Comparison of ENCODE assay signal across 8 mouse cellular contexts in genomic region chr4:33188164-33188563, GRCm38 (mm10). TPM values are rescaled to one million over a fixed set of nuclear protein-coding genes. Genes with fewer than 3 reads are reported as not detected.
A peak's percentile ranks its signal among the peaks of the same experiment; 100 is the strongest.
DNase-seq lines count a peak whose midpoint lies in the region; ATAC-seq lines count a peak whose summit lies in the region.

No protein-coding gene starts in this region.

- H3K27ac ChIP-seq in embryonic facial prominence, embryonic 10.5 days (replicated peaks): no peak overlapping the region
- H3K27ac ChIP-seq in stomach, embryonic 15.5 days: 0 out of 2 replicates have a peak overlapping the region, but pooled peaks have one; percentile 91

- no peak overlapping the region for H3K9ac ChIP-seq in stomach, embryonic 15.5 days

- peak; percentile 7 to 19 for DNase-seq in urinary bladder, adult 18-20 months (ENCODE audit: low spot score in 2 of 2)
- no peak for DNase-seq in urinary bladder, adult 2 months (ENCODE audit: low spot score)
- peak; percentile 53 for DNase-seq in embryonic facial prominence, embryonic 10.5 days (ENCODE audit: low spot score)
- DNase-seq in heart, postnatal 10 days: peak; percentile 43 to 57
- peak; percentile 69 to 71 for DNase-seq in kidney, postnatal 25 days
- no peak for DNase-seq in spleen, adult 12 weeks (ENCODE audit: low spot score)

- peak; percentile 38 for ATAC-seq in megakaryocyte-erythroid progenitor cell, adult 5-6 weeks (replicated peaks; ENCODE audit: low FRiP score, low TSS enrichment, poor library complexity, severe bottlenecking)
- no peak for ATAC-seq in stomach, embryonic 15.5 days (ENCODE audit: insufficient read depth, low FRiP score, low read depth)

- H3K4me1 ChIP-seq in embryonic facial prominence, embryonic 10.5 days: peaks cover 8% of the 10 kb centered on the region
- H3K4me1 ChIP-seq in stomach, embryonic 15.5 days: 0 out of 2 replicates have a peak, but pooled peaks cover 4% of the 10 kb centered on the region

- peak overlapping the region; percentile 73 for H3K4me3 ChIP-seq in embryonic facial prominence, embryonic 10.5 days
- peak overlapping the region; percentile 70; the same call in 1 of the 2 replicates for H3K4me3 ChIP-seq in stomach, embryonic 15.5 days (replicated peaks)

- H3K4me2 ChIP-seq in stomach, embryonic 15.5 days: peak overlapping the region; percentile 93

- WGBS in embryonic facial prominence, embryonic 10.5 days: 20% methylated on average over 9 of the region's 9 CpGs
- WGBS in stomach, embryonic 15.5 days: 10% methylated on average over 9 of the region's 9 CpGs

- intact Hi-C loops in heart, postnatal 10 days (cut with DNase I): no loop called here

- H3K9me3 ChIP-seq in embryonic facial prominence, embryonic 10.5 days: no peaks in the 10 kb centered on the region
- H3K9me3 ChIP-seq in stomach, embryonic 15.5 days: no peaks in the 10 kb centered on the region

- peaks cover 33% of the 10 kb centered on the region for H3K27me3 ChIP-seq in embryonic facial prominence, embryonic 10.5 days (replicated peaks; ENCODE audit: low read depth, poor library complexity, severe bottlenecking)
- no peaks in the 10 kb centered on the region for H3K27me3 ChIP-seq in stomach, embryonic 15.5 days (replicated peaks)

- no peaks in the 10 kb centered on the region for H3K36me3 ChIP-seq in embryonic facial prominence, embryonic 10.5 days (replicated peaks)
- no peaks in the 10 kb centered on the region for H3K36me3 ChIP-seq in stomach, embryonic 15.5 days

RNA-seq across cellular contexts. Expression of gene Pm20d2, which starts 1.4 kb away (rescaled TPM):
- polyA plus RNA-seq in urinary bladder, adult 2 months (2012; rRNA removed): 2.1 and 2.2 TPM in 2 replicates
- 0.74 and 0.92 TPM in 2 replicates for polyA plus RNA-seq in embryonic facial prominence, embryonic 10.5 days (2016; fragmentation: Nextera tagmentation; extraction: Ambion mirVana)
- total RNA-seq in heart, postnatal 10 days (2021): 10 to 100 TPM; 26.8 to 27.6 TPM
- 1.2 and 4.1 TPM in 2 replicates for total RNA-seq in megakaryocyte-erythroid progenitor cell, adult 5-6 weeks (2014; fragmentation: Nextera tagmentation)
- total RNA-seq in megakaryocyte-erythroid progenitor cell, adult 5-6 weeks (2017): 0.42 and 1.5 TPM in 2 replicates
- polyA plus RNA-seq in stomach, embryonic 15.5 days (2015; fragmentation: Nextera tagmentation; extraction: Ambion mirVana): 1.2 and 1.7 TPM in 2 replicates

RNA-seq across cellular contexts. Expression of gene Srsf12, which starts 20.6 kb away (rescaled TPM):
- polyA plus RNA-seq in urinary bladder, adult 2 months (2012; rRNA removed): 0.04 and 0.18 TPM in 2 replicates
- polyA plus RNA-seq in embryonic facial prominence, embryonic 10.5 days (2016; fragmentation: Nextera tagmentation; extraction: Ambion mirVana): 3.3 and 5.8 TPM in 2 replicates
- total RNA-seq in heart, postnatal 10 days (2021): under 1 TPM in 1 of 2 experiments, not detected in 1; 0.22 TPM
- total RNA-seq in megakaryocyte-erythroid progenitor cell, adult 5-6 weeks (2014; fragmentation: Nextera tagmentation): not detected in 2 replicates
- total RNA-seq in megakaryocyte-erythroid progenitor cell, adult 5-6 weeks (2017): 0.08 TPM in 1 of 2 replicates, not detected in the other
- 6.8 and 8.3 TPM in 2 replicates for polyA plus RNA-seq in stomach, embryonic 15.5 days (2015; fragmentation: Nextera tagmentation; extraction: Ambion mirVana)

RNA-seq across cellular contexts. Expression of gene Gabrr1, which starts 55.8 kb away (rescaled TPM):
- 0.10 TPM in 1 of 2 replicates, not detected in the other for polyA plus RNA-seq in urinary bladder, adult 2 months (2012; rRNA removed)
- 0.06 TPM in 1 of 2 replicates, not detected in the other for polyA plus RNA-seq in embryonic facial prominence, embryonic 10.5 days (2016; fragmentation: Nextera tagmentation; extraction: Ambion mirVana)
- total RNA-seq in heart, postnatal 10 days (2021): under 1 TPM; 0.41 to 0.50 TPM
- total RNA-seq in megakaryocyte-erythroid progenitor cell, adult 5-6 weeks (2014; fragmentation: Nextera tagmentation): not detected in 2 replicates
- not detected in 2 replicates for total RNA-seq in megakaryocyte-erythroid progenitor cell, adult 5-6 weeks (2017)
- not detected in 2 replicates for polyA plus RNA-seq in stomach, embryonic 15.5 days (2015; fragmentation: Nextera tagmentation; extraction: Ambion mirVana)

Comparison
In these comparisons a context has a peak if more than half of its experiments do, and no peak if none do; other contexts are left out.
1. DNase-seq: peak in urinary bladder, adult 18-20 months (2 of 2), embryonic facial prominence, embryonic 10.5 days (single experiment), heart, postnatal 10 days (2 of 2) and kidney, postnatal 25 days (2 of 2); none in urinary bladder, adult 2 months (single experiment) and spleen, adult 12 weeks (single experiment).